Mouse (Mus musculus) embryonic facial prominence, embryonic 11.5 days (tissue): ENCODE data around the gene Fam114a2. TPM values are rescaled to one million over a fixed set of nuclear protein-coding genes. Genes with fewer than 3 reads are reported as not detected.

Source experiments
- ATAC-seq: fragments of 200-750 bp; cut with Nextera tagmentation; replicated peaks from 2 replicates; pipeline ENCODE4 v1.8.0; 2017; ENCODE audit warnings: low read depth; ENCODE audit not compliant: insufficient number of reproducible peaks, low FRiP score, low TSS enrichment
- DNase-seq: peaks from one replicate; pipeline ENCODE4 v3.0.0-alpha.2; 2015; ENCODE audit warnings: low spot score
- H3K27ac ChIP-seq: fragments of 300-500 bp; sonication (generic); replicated peaks from 2 replicates; pipeline ENCODE4 v1.5.1; 2014; ENCODE audit warnings: mild to moderate bottlenecking, low read depth, low read length, control low read depth
- H3K27me3 ChIP-seq: fragments of 300-500 bp; sonication (generic); 2 replicates; pipeline ENCODE4 v1.6.1; 2014; ENCODE audit warnings: mild to moderate bottlenecking, low read length, moderate library complexity, mixed read lengths; ENCODE audit not compliant: control insufficient read depth, insufficient read depth
- H3K36me3 ChIP-seq: fragments of 300-500 bp; sonication (generic); replicated peaks from 2 replicates; pipeline ENCODE4 v1.6.1; 2014; ENCODE audit warnings: low read depth, mild to moderate bottlenecking, low read length, moderate library complexity, mixed read lengths; ENCODE audit not compliant: control insufficient read depth, insufficient read depth
- H3K4me1 ChIP-seq: fragments of 300-500 bp; sonication (generic); 2 replicates; pipeline ENCODE4 v1.6.1; 2014; ENCODE audit warnings: low read length, mixed read lengths; ENCODE audit not compliant: control insufficient read depth, insufficient read depth
- H3K4me2 ChIP-seq: fragments of 300-500 bp; sonication (generic); 2 replicates; pipeline ENCODE4 v1.6.1; 2014; ENCODE audit warnings: low read depth, mild to moderate bottlenecking, control low read depth, low read length, moderate library complexity
- H3K4me3 ChIP-seq: fragments of 300-500 bp; sonication (generic); 2 replicates; pipeline ENCODE4 v1.5.1; 2014; ENCODE audit warnings: low read depth, low read length, control low read depth
- H3K9ac ChIP-seq: fragments of 300-500 bp; sonication (generic); replicated peaks from 2 replicates; pipeline ENCODE4 v1.6.1; 2014; ENCODE audit warnings: mild to moderate bottlenecking, control low read depth, low read length
- H3K9me3 ChIP-seq: fragments of 300-500 bp; sonication (generic); replicated peaks from 2 replicates; pipeline ENCODE4 v1.6.1; 2016; ENCODE audit warnings: mild to moderate bottlenecking, low read length, inconsistent platforms, mixed read lengths; ENCODE audit not compliant: control insufficient read depth
- WGBS: fragments of 180-500 bp; shearing (Covaris S2); extraction: QIAGEN DNeasy Blood & Tissue Kit; methylation state at CpG from one replicate; pipeline ENCODE4 v1.1.7; 2014; 5-methylcytosine and 5-hydroxymethylcytosine counted together
- polyA plus RNA-seq: library from polyadenylated mRNA; unstranded; fragments of >200 nt; fragmentation: Nextera tagmentation; extraction: Ambion mirVana; gene quantifications from 2 replicates; pipeline ENCODE4 v1.2.1, GENCODE M21; 2014

Gene Fam114a2
- polyA plus RNA-seq, 1 experiment from 2014 or later: 48.5 TPM

DNA sequence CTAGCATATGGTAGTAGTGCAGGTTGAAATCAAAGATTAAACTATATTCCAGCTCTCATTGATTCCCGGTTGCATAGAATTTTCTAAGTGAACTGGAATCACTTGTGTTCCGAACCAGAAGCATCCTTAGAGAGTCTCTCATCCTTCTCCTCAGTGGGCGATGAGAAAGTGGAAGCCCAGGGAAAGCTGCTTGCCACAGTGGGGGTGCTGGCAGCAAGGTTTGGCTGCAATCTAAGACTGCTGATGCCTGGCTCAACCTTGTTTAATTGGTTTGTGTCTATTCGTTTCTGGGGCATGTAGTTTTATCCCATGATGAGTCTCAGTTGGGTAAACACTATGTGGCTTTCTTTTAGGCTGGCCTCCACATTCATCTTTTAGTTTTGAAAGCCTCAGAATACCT lies 9.1 kb upstream of the Fam114a2 start:
- ATAC-seq (no peak), DNase-seq (no peak)
- peaks cover 4% of the 10 kb centered on the region; the same call in 1 of the 2 replicates for H3K36me3 ChIP-seq
- no peak overlapping the region for H3K27ac ChIP-seq
- no peaks in the 10 kb centered on the region for H3K4me1 ChIP-seq
- H3K4me2 ChIP-seq: no peak overlapping the region
- H3K9ac ChIP-seq: no peak overlapping the region
- H3K9me3 ChIP-seq: no peaks in the 10 kb centered on the region
- no peak overlapping the region for H3K4me3 ChIP-seq
- 78% methylated on average over 4 of the region's 4 CpGs for WGBS
- no peaks in the 10 kb centered on the region for H3K27me3 ChIP-seq

DNA sequence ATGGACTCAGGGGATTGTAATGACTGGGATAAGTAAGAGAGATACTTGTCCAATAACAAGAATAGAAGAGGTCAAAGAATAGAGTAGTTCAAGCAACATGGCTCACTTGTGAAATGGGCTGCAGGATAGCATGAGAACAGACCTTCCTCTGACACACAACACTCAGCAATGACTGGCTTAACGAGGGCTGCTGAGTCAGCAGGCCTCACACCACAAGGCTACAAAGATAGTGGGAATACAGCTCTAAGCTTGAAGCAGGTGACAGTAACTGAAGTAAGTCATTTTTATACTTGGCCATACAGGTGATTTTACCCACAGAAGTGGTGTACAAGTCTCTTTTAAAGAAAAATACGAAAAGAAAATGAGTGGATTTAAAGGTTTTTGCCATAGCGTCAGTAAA lies 7.5 kb upstream of the Fam114a2 start:
- no peaks in the 10 kb centered on the region for H3K4me1 ChIP-seq
- WGBS: 84% methylated on average over 3 of the region's 3 CpGs
- no peak for DNase-seq
- H3K36me3 ChIP-seq: peaks cover 4% of the 10 kb centered on the region; the same call in 1 of the 2 replicates
- H3K9me3 ChIP-seq: no peaks in the 10 kb centered on the region
- H3K4me3 ChIP-seq: no peak overlapping the region
- H3K4me2 ChIP-seq: no peak overlapping the region
- H3K27me3 ChIP-seq: no peaks in the 10 kb centered on the region
- no peak overlapping the region for H3K27ac ChIP-seq
- ATAC-seq: no peak
- H3K9ac ChIP-seq: no peak overlapping the region

DNA sequence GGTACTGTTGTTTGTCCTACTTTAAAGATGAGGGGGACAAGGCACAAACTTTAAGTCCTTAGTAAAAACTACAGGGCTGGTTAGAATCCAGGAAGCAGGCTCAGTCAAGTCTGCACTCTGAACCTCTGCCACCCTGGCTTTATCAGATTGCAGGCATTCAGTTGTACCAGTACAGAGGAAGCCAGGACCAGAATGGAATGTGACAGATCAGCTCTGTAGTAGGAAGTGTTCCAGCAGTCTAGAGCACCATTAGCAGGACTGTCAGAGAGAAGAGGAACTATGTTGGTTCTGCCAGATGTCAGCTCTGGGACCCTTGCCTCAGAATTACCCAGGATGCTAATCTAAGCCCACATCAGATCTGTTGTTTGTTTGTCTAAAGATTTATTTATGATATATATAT lies 6.2 kb upstream of the Fam114a2 start:
- no peak for DNase-seq
- no peak overlapping the region for H3K9ac ChIP-seq

GRCm38 (mm10) chr11:57523418-57523817 lies 5.0 kb upstream of the Fam114a2 start:
- no peaks in the 10 kb centered on the region for H3K27me3 ChIP-seq
- WGBS: 93% methylated on average over 3 of the region's 3 CpGs
- ATAC-seq: no peak

More for the DNA sequence above, 6.2 kb upstream of the Fam114a2 start:
- Histone ChIP-seq H3K4me1 (no peaks in the 10 kb centered on the region), H3K4me2 (no peak overlapping the region), H3K27ac (no peak overlapping the region), H3K27me3 (no peaks in the 10 kb centered on the region), H3K4me3 (no peak overlapping the region), H3K36me3 (peaks cover 2% of the 10 kb centered on the region; the same call in 1 of the 2 replicates), H3K9me3 (no peaks in the 10 kb centered on the region)
- ATAC-seq: no peak

DNA sequence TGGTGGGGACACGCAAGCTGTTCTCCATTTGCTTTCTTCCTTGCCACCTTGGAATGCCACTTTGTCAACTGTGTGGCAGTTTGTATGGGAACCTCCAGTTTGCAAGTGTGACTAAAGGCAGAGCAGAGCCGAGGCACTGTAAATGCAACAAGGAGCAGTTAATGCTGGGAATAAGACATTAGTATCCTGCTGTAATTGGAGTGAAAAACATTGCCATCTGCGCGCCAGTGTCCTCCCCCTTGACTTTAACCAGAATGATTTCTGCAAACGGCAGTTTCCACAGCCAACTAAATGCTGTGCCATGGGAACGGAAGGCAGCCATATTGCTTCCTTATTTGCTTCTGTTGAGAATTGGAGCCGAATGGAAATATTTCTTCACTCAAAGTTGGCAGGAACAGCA lies 3.6 kb upstream of the Fam114a2 start:
- WGBS: 89% methylated on average over 7 of the region's 7 CpGs
- no peaks in the 10 kb centered on the region for H3K4me1 ChIP-seq
- H3K4me2 ChIP-seq: no peak overlapping the region
- H3K4me3 ChIP-seq: no peak overlapping the region
- no peaks in the 10 kb centered on the region for H3K27me3 ChIP-seq
- DNase-seq (no peak), ATAC-seq (no peak)
- H3K9ac ChIP-seq: no peak overlapping the region
- no peaks in the 10 kb centered on the region for H3K36me3 ChIP-seq
- no peaks in the 10 kb centered on the region for H3K9me3 ChIP-seq
- no peak overlapping the region for H3K27ac ChIP-seq

More at GRCm38 (mm10) chr11:57523418-57523817, 5.0 kb upstream of the Fam114a2 start:
- Histone ChIP-seq H3K9me3 (no peaks in the 10 kb centered on the region), H3K36me3 (no peaks in the 10 kb centered on the region), H3K9ac (no peak overlapping the region), H3K4me2 (no peak overlapping the region), H3K4me1 (no peaks in the 10 kb centered on the region), H3K27ac (no peak overlapping the region), H3K4me3 (no peak overlapping the region)
- DNase-seq: no peak

GRCm38 (mm10) chr11:57521206-57521605 lies 2.8 kb upstream of the Fam114a2 start:
- Histone ChIP-seq H3K36me3 (no peaks in the 10 kb centered on the region), H3K9ac (no peak overlapping the region), H3K4me1 (no peaks in the 10 kb centered on the region), H3K27me3 (no peaks in the 10 kb centered on the region), H3K4me3 (no peak overlapping the region), H3K4me2 (no peak overlapping the region), H3K27ac (no peak overlapping the region), H3K9me3 (no peaks in the 10 kb centered on the region)
- WGBS: 97% methylated on average over 3 of the region's 3 CpGs
- DNase-seq (no peak), ATAC-seq (no peak)

DNA sequence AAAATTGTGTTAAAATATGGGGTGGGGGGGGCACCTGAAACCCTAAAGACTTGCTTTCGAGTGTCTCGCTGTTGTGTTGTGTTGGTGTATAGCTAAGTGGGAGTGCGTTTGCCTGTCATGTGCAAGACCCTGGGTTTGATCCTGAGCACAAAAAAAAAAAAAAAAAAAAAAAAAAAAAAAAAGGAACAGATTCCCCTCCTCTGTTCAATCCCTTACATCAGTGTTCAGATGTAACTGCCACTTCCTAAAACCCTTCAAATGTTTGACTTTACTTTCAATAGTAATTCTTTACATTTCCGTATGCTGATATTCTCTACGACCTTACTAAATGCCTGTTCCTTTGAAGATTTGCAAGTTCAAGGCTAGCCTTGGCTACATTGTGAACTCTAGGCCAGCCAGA lies 887 bp upstream of the Fam114a2 start:
- DNase-seq (no peak), ATAC-seq (no peak)
- no peaks in the 10 kb centered on the region for H3K9me3 ChIP-seq
- peak overlapping the region; percentile 85 for H3K4me3 ChIP-seq
- H3K4me2 ChIP-seq: peak overlapping the region; percentile 56
- WGBS: 79% methylated on average over 5 of the region's 5 CpGs
- no peaks in the 10 kb centered on the region for H3K27me3 ChIP-seq
- H3K4me1 ChIP-seq: no peaks in the 10 kb centered on the region
- H3K9ac ChIP-seq: peak overlapping the region; percentile 82
- H3K27ac ChIP-seq: no peak overlapping the region
- H3K36me3 ChIP-seq: no peaks in the 10 kb centered on the region

- H3K4me3 ChIP-seq: peak overlapping the region; percentile 85
- peak overlapping the region; percentile 56 for H3K4me2 ChIP-seq
- peak overlapping the region; percentile 82 for H3K9ac ChIP-seq
- ATAC-seq (peak; percentile 61), DNase-seq (no peak)
- under 1% methylated on average over 16 of the region's 16 CpGs for WGBS
- H3K27ac ChIP-seq: no peak overlapping the region
- H3K4me1 ChIP-seq: no peaks in the 10 kb centered on the region
- no peaks in the 10 kb centered on the region for H3K9me3 ChIP-seq
- no peaks in the 10 kb centered on the region for H3K27me3 ChIP-seq
- no peaks in the 10 kb centered on the region for H3K36me3 ChIP-seq
These were observed 333 bp upstream of the Fam114a2 start for GRCm38 (mm10) chr11:57518751-57519148.
